Mouse (Mus musculus) ES-E14 (cell line): ENCODE results near the gene Zfp219.
"Not testable (repeated sequence)": the region's sequence is repeated elsewhere in the genome, so short reads cannot be mapped to it uniquely, and the experiment has no call there.

Experiments used
- CHD2 ChIP-seq: IDR thresholded peaks from 2 replicates; pipeline ENCODE4 v1.6.1; 2014; ENCODE audit warnings: mild to moderate bottlenecking, low read depth, low read length, inconsistent platforms
- MAFK ChIP-seq: IDR thresholded peaks from 2 replicates; pipeline ENCODE4 v1.6.1; 2014; ENCODE audit warnings: mild to moderate bottlenecking, low read depth, low read length, inconsistent platforms; ENCODE audit not compliant: insufficient read depth
- ZC3H11A ChIP-seq: IDR thresholded peaks from 2 replicates; pipeline ENCODE4 v1.6.1; 2012; ENCODE audit warnings: low read depth, mild to moderate bottlenecking, inconsistent platforms, low read length, borderline replicate concordance
- ZNF384 ChIP-seq: IDR thresholded peaks from 2 replicates; pipeline ENCODE4 v1.6.1; 2012; ENCODE audit warnings: low read depth, low read length, inconsistent platforms

GRCm38 (mm10) chr14:52052720-52053119 lies 32.2 kb upstream of the Zfp219 start:
- not testable (repeated sequence) for TF ChIP-seq ZNF384, MAFK, CHD2, ZC3H11A
